Mouse (Mus musculus): ENCODE measurements around the gene Scnn1b.

Gene Scnn1b

GRCm38 (mm10) chr7:121913944-121914343 is 49.1 kb downstream of the Scnn1b start:
- no peak for DNase-seq (ENCODE audit: low read depth, low spot score)

GRCm38 (mm10) chr7:121924361-121924760 is 59.5 kb downstream of the Scnn1b start:
- DNase-seq (ENCODE audit: low read depth, low spot score): no peak

- no peak for DNase-seq (ENCODE audit: low read depth, low spot score)
These were observed 63.0 kb downstream of the Scnn1b start for GRCm38 (mm10) chr7:121927882-121928281.

- no peak for DNase-seq (ENCODE audit: low read depth, low spot score)
These were observed 66.4 kb downstream of the Scnn1b start for GRCm38 (mm10) chr7:121931246-121931645.

- no peak for DNase-seq (ENCODE audit: low read depth, low spot score)
These were observed 68.8 kb downstream of the Scnn1b start for GRCm38 (mm10) chr7:121933675-121934074.

GRCm38 (mm10) chr7:121934346-121934745 is 69.5 kb downstream of the Scnn1b start:
- DNase-seq (ENCODE audit: low read depth, low spot score): peak; percentile 43

- DNase-seq (ENCODE audit: low read depth, low spot score): no peak
These were observed 71.3 kb downstream of the Scnn1b start for GRCm38 (mm10) chr7:121935906-121936794.

- DNase-seq (ENCODE audit: low read depth, low spot score): no peak
These were observed 72.2 kb downstream of the Scnn1b start for GRCm38 (mm10) chr7:121936861-121937630.

GRCm38 (mm10) chr7:121938124-121938891 is 73.5 kb downstream of the Scnn1b start:
- DNase-seq (ENCODE audit: low read depth, low spot score): no peak

- DNase-seq (ENCODE audit: low read depth, low spot score): no peak
These were observed 74.4 kb downstream of the Scnn1b start for GRCm38 (mm10) chr7:121939244-121939643.

GRCm38 (mm10) chr7:121939729-121940128 is 74.9 kb downstream of the Scnn1b start:
- DNase-seq (ENCODE audit: low read depth, low spot score): no peak

- DNase-seq (ENCODE audit: low read depth, low spot score): no peak
These were observed 76.2 kb downstream of the Scnn1b start for GRCm38 (mm10) chr7:121941016-121941415.

- no peak for DNase-seq (ENCODE audit: low read depth, low spot score)
These were observed 76.8 kb downstream of the Scnn1b start for GRCm38 (mm10) chr7:121941640-121942039.

- DNase-seq (ENCODE audit: low read depth, low spot score): no peak
These were observed 77.5 kb downstream of the Scnn1b start for GRCm38 (mm10) chr7:121942371-121942770.

- DNase-seq (ENCODE audit: low read depth, low spot score): no peak
These were observed 81.4 kb downstream of the Scnn1b start for GRCm38 (mm10) chr7:121946196-121946595.

- no peak for DNase-seq (ENCODE audit: low read depth, low spot score)
These were observed 82.7 kb downstream of the Scnn1b start for GRCm38 (mm10) chr7:121947513-121947912.

GRCm38 (mm10) chr7:121954891-121955669 is 90.2 kb downstream of the Scnn1b start:
- no peak for DNase-seq (ENCODE audit: low read depth, low spot score)

- DNase-seq (ENCODE audit: low read depth, low spot score): no peak
These were observed 91.0 kb downstream of the Scnn1b start for GRCm38 (mm10) chr7:121955802-121956201.

- DNase-seq (ENCODE audit: low read depth, low spot score): no peak
These were observed 97.2 kb downstream of the Scnn1b start for GRCm38 (mm10) chr7:121961913-121962570.

GRCm38 (mm10) chr7:121962571-121962959 is 97.7 kb downstream of the Scnn1b start:
- DNase-seq (ENCODE audit: low read depth, low spot score): no peak
